Mouse (Mus musculus) small intestine, adult 2 months (tissue): ENCODE data around the gene Art3. TPM values are rescaled to one million over a fixed set of nuclear protein-coding genes. Genes with fewer than 3 reads are reported as not detected.

Experiments
- H3K27ac ChIP-seq: fragments of 200-500 bp; 2 replicates; pipeline ENCODE4 v1.5.1; 2012; ENCODE audit warnings: low read depth, low read length, control low read depth, inconsistent platforms; ENCODE audit not compliant: insufficient read depth
- H3K27me3 ChIP-seq: fragments of 200-500 bp; 2 replicates; pipeline ENCODE4 v1.6.1; 2012; ENCODE audit warnings: mild to moderate bottlenecking, moderate library complexity, low read length, inconsistent platforms; ENCODE audit not compliant: control insufficient read depth, insufficient read depth
- H3K36me3 ChIP-seq: fragments of 200-500 bp; 2 replicates; pipeline ENCODE4 v1.6.1; 2012; ENCODE audit warnings: mild to moderate bottlenecking, low read length, control low read depth, inconsistent platforms; ENCODE audit not compliant: control insufficient read depth, insufficient read depth
- H3K4me1 ChIP-seq: fragments of 200-500 bp; 2 replicates; pipeline ENCODE4 v1.6.1; 2012; ENCODE audit warnings: low read length, inconsistent platforms, mixed read lengths; ENCODE audit not compliant: control insufficient read depth, insufficient read depth, insufficient read length
- H3K4me3 ChIP-seq: fragments of 200-500 bp; 2 replicates; pipeline ENCODE4 v1.5.1; 2012; ENCODE audit warnings: low read depth, mild to moderate bottlenecking, control low read depth, inconsistent platforms, low read length, moderate library complexity
- CTCF ChIP-seq: fragments of 200-500 bp; IDR thresholded peaks from 2 replicates; pipeline ENCODE4 v1.5.1; 2012; ENCODE audit warnings: low read depth, mild to moderate bottlenecking, control low read depth, inconsistent platforms, low read length, moderate library complexity, mixed read lengths; ENCODE audit not compliant: insufficient replicate concordance, insufficient read length; ENCODE audit errors: extremely low read depth
- POLR2A ChIP-seq: fragments of 200-500 bp; IDR thresholded peaks from 2 replicates; pipeline ENCODE4 v1.6.1; 2012; ENCODE audit warnings: low read depth, mild to moderate bottlenecking, control low read depth, inconsistent platforms, low read length, moderate library complexity
- WGBS: fragments of 180-500 bp; shearing (Covaris S2); methylation state at CpG from one replicate; pipeline ENCODE4 v1.1.7; 2018; 5-methylcytosine and 5-hydroxymethylcytosine counted together
- polyA plus RNA-seq: library from polyadenylated mRNA; depleted of rRNA; stranded (reverse); fragments of >200 nt; gene quantifications from 2 replicates; pipeline ENCODE4 v1.2.3, GENCODE M21; 2012

The Art3 gene
- polyA plus RNA-seq, 1 experiment, result 1.9 TPM

- Histone ChIP-seq H3K36me3 (no peaks in the 10 kb centered on the region), H3K4me3 (no peak overlapping the region), H3K27ac (no peak overlapping the region), H3K27me3 (no peaks in the 10 kb centered on the region), H3K4me1 (no peaks in the 10 kb centered on the region)
- no peak for TF ChIP-seq CTCF
- TF ChIP-seq POLR2A, result no peak
- WGBS, result 76% methylated on average over 9 of the region's 9 CpGs
These were observed 71.2 kb downstream of the Art3 start for GRCm38 (mm10) chr5:92402816-92403215.

DNA sequence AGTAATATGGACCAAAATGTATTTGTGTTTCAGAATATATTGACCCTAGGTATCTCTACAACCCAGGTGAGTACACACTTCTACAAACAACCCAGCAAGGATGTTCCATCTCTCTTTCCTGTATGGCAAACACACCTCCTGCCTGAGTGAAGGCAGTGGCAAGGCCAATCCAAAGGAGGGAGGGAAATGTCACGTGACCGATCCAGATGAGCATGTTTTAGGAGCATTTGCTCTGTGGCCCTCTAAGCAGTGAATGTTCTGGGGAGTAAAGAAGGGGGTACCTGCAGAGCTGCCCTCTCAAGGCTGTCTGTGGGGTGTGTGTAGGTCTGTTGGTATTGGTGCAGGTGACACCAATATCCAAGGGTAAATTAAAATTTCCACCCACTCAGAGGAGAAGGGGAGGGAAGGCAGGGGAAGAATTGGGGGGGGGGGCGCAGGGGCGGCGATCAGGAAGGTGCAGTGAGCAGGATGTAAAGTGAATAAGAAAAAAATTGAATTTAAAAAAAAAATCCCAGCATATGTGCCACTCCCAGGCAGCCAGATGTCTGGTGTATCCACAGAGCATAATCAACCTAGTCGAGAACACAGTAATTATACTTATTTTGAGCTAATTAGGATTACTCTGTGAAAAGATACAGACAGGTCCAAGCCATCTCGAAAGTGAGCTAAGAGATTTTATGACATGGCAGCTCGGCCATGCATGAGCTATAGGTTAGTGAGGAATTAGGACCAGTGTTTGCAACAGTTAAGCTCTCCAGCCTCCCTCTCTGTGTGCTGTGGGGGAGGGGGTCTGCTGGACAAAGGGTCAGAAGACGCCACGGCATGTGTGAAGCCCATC lies 72.2 kb downstream of the Art3 start:
- Histone ChIP-seq H3K4me3 (no peak overlapping the region), H3K27ac (no peak overlapping the region), H3K36me3 (no peaks in the 10 kb centered on the region), H3K27me3 (no peaks in the 10 kb centered on the region), H3K4me1 (no peaks in the 10 kb centered on the region)
- no peak for TF ChIP-seq CTCF
- TF ChIP-seq POLR2A, result no peak
- 72% methylated on average over 10 of the region's 10 CpGs for WGBS

- 48% methylated on average over 2 of the region's 2 CpGs for WGBS
- H3K4me1 ChIP-seq, result no peaks in the 10 kb centered on the region
- no peaks in the 10 kb centered on the region for H3K27me3 ChIP-seq
- no peak overlapping the region for H3K27ac ChIP-seq
- H3K36me3 ChIP-seq, result no peaks in the 10 kb centered on the region
- H3K4me3 ChIP-seq, result no peak overlapping the region
- no peak for TF ChIP-seq CTCF
- no peak for TF ChIP-seq POLR2A
These were observed 72.7 kb downstream of the Art3 start for GRCm38 (mm10) chr5:92404400-92404678.

DNA sequence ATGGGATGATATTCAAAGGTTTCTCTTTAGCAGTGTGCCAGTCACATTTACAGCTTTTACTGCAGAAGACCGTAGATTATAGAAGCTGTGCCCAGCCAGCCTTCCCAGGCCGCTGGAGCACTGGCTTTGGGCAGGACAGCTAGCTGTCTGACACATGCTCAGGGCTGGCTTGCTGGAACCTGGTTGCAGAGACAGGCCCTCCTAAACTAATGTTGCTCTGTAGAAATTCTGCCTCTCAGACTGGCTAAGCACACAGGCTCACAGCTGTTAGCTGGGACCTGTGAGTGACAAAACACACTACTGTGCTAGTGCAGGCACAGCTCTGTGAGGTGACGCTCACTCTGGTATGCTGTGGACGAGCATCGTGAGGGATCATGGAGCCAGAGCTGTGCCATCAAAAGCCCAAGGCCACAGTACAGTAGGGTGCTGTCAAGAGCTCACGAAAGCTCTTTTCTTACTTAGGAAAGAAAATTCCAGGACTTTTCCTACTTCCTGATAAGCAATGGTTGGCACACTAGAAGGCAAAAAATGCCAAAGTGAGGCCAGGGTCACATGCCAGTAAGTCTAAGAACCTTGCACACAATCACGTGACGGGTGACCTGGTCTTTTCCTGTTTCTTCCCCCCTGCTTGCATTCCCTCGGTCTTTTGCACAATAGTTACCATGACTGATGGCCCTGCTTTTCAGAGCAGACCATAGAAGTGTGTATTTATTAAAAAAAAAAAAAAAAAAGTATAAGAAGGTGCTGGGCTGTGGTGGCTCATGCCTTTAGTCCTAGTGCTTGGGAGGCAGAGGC lies 77.9 kb downstream of the Art3 start:
- Histone ChIP-seq H3K27ac (no peak overlapping the region), H3K4me1 (no peaks in the 10 kb centered on the region), H3K27me3 (no peaks in the 10 kb centered on the region), H3K36me3 (peaks cover 4% of the 10 kb centered on the region), H3K4me3 (no peak overlapping the region)
- 79% methylated on average over 9 of the region's 9 CpGs for WGBS
- TF ChIP-seq CTCF, result no peak
- TF ChIP-seq POLR2A, result no peak

GRCm38 (mm10) chr5:92410486-92410885 lies 78.9 kb downstream of the Art3 start:
- no peak overlapping the region for H3K27ac ChIP-seq
- WGBS, result 92% methylated on average over 5 of the region's 5 CpGs
- no peaks in the 10 kb centered on the region for H3K27me3 ChIP-seq
- peaks cover 10% of the 10 kb centered on the region for H3K36me3 ChIP-seq
- no peaks in the 10 kb centered on the region for H3K4me1 ChIP-seq
- H3K4me3 ChIP-seq, result no peak overlapping the region
- no peak for TF ChIP-seq POLR2A
- no peak for TF ChIP-seq CTCF

DNA sequence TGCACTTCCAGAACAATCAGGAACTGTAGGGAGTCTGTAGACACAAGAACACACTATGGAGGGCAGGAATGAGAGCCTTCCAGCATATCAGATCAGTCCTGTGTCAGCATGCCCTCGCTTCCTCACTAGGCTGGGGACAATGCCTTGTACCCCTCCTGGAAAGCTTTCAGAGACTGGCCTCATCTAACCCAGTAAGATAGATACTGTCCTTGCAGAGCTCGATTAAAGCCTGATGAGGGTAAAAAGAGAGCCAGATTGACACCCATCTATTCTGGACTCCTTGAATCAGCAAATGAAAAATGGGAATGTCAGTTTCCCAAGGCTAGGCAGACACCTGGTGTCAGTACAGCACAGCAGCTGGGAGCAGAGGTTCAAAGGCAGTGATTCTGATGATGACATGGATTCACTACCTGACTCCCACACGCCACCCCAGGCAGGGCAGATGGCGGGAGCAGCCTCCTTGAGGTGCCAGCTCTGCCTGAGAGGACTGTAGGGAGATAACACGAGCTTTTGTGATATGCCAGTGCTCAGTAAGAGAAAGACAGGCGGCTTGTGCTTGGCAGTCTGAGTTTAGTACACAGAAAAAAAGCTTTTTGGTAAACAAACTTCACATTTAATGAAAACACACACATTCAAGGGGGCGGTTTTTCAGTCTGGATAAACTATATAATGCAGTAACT lies 80.0 kb downstream of the Art3 start:
- Histone ChIP-seq H3K36me3 (peaks cover 15% of the 10 kb centered on the region), H3K27ac (no peak overlapping the region), H3K4me1 (no peaks in the 10 kb centered on the region), H3K27me3 (no peaks in the 10 kb centered on the region), H3K4me3 (no peak overlapping the region)
- WGBS, result 49% methylated on average over 7 of the region's 7 CpGs
- TF ChIP-seq POLR2A, result no peak
- TF ChIP-seq CTCF, result no peak
